Mouse (Mus musculus) adrenal gland, adult 18-20 months (tissue): Measurements from ENCODE around the gene Klhl10. TPM values are rescaled to one million over a fixed set of nuclear protein-coding genes. Genes with fewer than 3 reads are reported as not detected.

Experiments used
- DNase-seq, 2 experiments: peaks; one replicate each; pipeline ENCODE4 v3.0.0; 2021 to 2022; ENCODE audit warnings: low spot score in 2 of 2
- total RNA-seq, 2 experiments: library from RNA; stranded (reverse); gene quantifications; 1 replicate in 1 of 2; 2 replicates in 1 of 2; pipeline ENCODE4 v1.2.3; 2021

Klhl10 gene
- total RNA-seq, 2 experiments from 2014 or later: 0.67 to 0.96 TPM

GRCm38 (mm10) chr11:100408076-100408834, 33.5 kb upstream of the Klhl10 start:
- peak; percentile 61 to 65 for DNase-seq

GRCm38 (mm10) chr11:100408835-100409462, 32.8 kb upstream of the Klhl10 start:
- DNase-seq: no peak

- no peak for DNase-seq
These were observed 32.0 kb upstream of the Klhl10 start for GRCm38 (mm10) chr11:100409686-100410085.

- no peak for DNase-seq
These were observed 30.0 kb upstream of the Klhl10 start for GRCm38 (mm10) chr11:100411736-100412135.

GRCm38 (mm10) chr11:100413541-100413940, 28.2 kb upstream of the Klhl10 start:
- DNase-seq: no peak

- peak; percentile 78 to 84 for DNase-seq
These were observed 27.4 kb upstream of the Klhl10 start, which contains the start of gene P3h4 for GRCm38 (mm10) chr11:100414021-100414913. TSS of gene P3h4 (minus strand) at chr11:100414836.

- DNase-seq: peak; percentile 54 to 61
These were observed 26.5 kb upstream of the Klhl10 start, which contains the start of gene Fkbp10 for GRCm38 (mm10) chr11:100414914-100415822. TSS of gene Fkbp10 (plus strand) at chr11:100415697.

- no peak for DNase-seq
These were observed 20.2 kb upstream of the Klhl10 start for GRCm38 (mm10) chr11:100421537-100421936.

GRCm38 (mm10) chr11:100423836-100424235, 17.9 kb upstream of the Klhl10 start:
- DNase-seq: no peak

- peak; percentile 78 to 80 for DNase-seq
These were observed 15.9 kb upstream of the Klhl10 start for GRCm38 (mm10) chr11:100425851-100426250.

- DNase-seq: no peak
These were observed 14.9 kb upstream of the Klhl10 start for GRCm38 (mm10) chr11:100426820-100427219.

GRCm38 (mm10) chr11:100428612-100429199, 13.0 kb upstream of the Klhl10 start:
- DNase-seq: peak; percentile 55 to 72

- no peak for DNase-seq
These were observed 11.7 kb upstream of the Klhl10 start for GRCm38 (mm10) chr11:100430052-100430451.

GRCm38 (mm10) chr11:100432002-100432401, 9.7 kb upstream of the Klhl10 start:
- no peak for DNase-seq

- no peak for DNase-seq
These were observed 6.0 kb upstream of the Klhl10 start for GRCm38 (mm10) chr11:100435678-100436246.

- no peak for DNase-seq
These were observed 3.8 kb upstream of the Klhl10 start for GRCm38 (mm10) chr11:100437901-100438300.

GRCm38 (mm10) chr11:100440691-100441522, 810 bp upstream of the Klhl10 start:
- DNase-seq: peak; percentile 83 to 87

- DNase-seq: no peak
These were observed 908 bp downstream of the Klhl10 start for GRCm38 (mm10) chr11:100442625-100443024.

- DNase-seq: no peak
These were observed 15.5 kb downstream of the Klhl10 start for GRCm38 (mm10) chr11:100457247-100457646.
